Mouse (Mus musculus): Measurements from ENCODE around the gene Prkch.
A peak's percentile ranks its signal among the peaks of the same experiment; 100 is the strongest.

The Prkch gene

DNA sequence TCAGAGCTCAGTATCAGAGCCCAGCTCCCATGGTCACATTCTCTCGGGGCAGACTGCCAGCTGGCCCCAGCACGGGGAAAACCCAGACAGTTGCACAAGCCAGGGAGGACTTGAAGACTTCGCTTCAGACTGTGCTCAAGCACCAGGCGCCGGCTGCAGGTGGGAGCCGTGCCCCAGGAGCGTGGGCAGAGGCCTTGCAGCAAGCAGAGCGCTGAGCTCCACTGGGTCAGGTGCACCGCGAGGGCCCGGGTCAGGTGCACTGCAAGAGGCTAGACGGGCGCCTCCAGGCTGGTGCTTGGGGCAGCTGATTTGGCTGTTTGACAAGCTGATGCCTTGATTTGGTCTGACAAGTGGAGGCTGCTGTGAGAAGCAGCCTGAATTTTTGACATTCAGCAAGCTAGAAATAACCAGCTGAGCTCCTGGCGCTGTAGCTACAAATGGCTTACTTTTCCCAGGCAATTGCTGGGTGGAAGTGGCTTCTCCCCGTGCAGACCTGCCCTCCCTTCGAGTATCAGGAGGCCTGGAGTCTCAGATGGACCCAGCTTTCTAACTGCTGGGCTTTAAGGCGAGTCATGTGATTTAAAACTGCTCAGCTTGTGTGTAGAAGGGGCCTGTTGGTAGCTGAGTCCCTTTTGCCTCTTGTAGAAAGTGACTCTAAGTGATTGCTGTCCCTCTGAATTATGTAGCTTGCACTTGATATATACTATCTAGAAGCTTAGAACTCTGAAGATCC lies 209.7 kb downstream of the Prkch start:
- DNase-seq (ENCODE audit: low spot score in 2 of 2), result peak; percentile 37 to 46

DNA sequence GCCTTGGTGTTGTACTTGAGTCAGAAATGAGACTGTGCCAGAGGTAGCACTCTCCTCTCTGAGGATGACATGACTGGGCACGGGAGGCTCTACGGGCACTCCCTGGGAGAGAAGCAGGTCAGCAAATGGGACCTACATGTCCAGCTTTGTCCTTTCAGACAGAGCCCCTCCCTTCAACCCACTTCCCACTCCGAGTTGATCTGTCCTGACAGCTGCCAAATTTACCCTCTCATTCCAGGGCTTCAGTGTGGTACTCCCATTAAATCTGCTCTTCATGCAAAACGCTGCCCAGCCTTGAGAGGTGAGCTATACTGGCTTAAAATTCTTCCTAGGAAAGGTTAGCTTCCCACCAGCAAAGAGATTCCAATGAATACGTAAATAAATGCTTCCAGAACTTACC lies 215.1 kb downstream of the Prkch start:
- no peak for DNase-seq (ENCODE audit: low spot score in 2 of 2)

DNA sequence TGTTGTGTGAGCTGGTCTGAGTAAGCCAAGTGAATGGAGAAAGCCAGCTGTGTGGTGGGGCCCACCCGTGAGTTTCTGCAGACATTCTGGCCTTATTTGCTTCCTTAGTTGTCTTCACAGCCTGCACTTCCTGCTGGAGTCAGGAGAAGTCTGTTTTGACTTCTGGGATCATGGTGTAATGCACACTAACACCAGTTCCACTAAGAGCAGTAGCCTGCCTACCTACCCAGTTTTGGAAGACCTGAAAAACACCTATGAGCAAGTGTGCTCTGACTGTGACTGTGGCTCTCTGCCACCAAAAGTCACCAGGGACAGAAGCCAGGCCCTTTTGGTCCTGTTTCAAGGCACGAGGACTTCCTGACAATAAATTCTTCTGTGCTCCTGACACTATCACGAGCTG lies 216.3 kb downstream of the Prkch start:
- DNase-seq (ENCODE audit: low spot score in 2 of 2), result no peak

DNA sequence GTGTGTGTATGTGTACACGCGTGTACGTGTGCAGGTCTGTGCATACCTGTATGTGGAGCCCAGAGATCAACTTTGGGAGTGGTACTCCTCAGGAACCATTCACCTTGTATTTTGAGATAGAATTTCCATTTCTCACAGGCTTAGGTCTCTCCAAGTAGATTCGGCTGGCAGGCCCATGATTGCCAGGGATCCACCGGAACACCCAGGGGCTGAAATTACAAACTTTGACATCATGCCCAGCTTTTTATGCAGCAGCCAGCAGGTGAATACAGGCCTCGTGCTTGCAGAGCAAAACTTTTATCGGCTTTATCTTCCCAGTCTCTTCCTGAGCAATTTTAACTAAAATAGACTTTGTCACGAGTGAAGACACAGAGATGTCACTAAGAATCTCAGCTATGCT lies 217.2 kb downstream of the Prkch start:
- no peak for DNase-seq (ENCODE audit: low spot score in 2 of 2)

GRCm38 (mm10) chr12:73802379-73803057 lies 217.9 kb downstream of the Prkch start:
- no peak for DNase-seq (ENCODE audit: low spot score in 2 of 2)

GRCm38 (mm10) chr12:73803946-73804345 lies 219.3 kb downstream of the Prkch start:
- DNase-seq (ENCODE audit: low spot score in 2 of 2), result no peak

DNA sequence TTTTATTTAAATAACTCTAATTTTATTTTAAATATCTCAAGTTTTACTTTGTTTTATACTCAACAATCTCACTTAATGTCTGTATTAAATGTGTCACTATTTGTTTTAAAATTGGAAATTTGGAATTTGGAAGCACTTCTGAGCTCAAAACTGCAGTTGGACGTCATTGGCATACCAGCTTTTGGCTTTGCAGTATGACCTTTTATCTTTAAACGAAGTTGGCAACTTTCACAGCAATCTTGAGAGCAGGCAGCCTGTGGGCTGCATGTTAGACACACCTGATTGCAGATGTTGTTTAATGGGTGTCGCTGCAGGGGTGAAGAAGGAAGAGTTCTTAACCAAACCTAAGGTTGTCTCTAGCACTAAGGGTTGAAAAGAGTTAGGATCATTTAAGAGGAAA lies 220.9 kb downstream of the Prkch start:
- DNase-seq (ENCODE audit: low spot score in 2 of 2), result no peak

DNA sequence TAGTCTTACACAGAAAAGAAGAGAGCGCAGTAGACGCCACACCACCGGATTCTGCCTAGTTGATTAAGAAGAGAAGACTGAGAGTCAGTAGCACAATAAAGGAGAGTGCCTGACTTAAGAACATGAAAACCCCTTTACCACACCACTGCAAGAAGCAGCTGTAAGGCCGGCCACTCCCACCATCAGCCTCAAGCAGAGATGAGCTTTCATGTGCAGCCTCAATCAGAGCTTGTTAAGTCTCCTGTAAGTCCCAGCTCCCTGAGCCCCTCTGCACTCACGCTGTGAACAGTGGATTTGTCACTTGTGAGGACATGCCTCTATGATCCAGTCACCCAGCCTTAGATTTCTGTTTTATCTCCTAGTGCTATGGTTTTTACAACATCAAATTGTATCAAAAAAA lies 221.4 kb downstream of the Prkch start:
- DNase-seq (ENCODE audit: low spot score in 2 of 2), result no peak

- DNase-seq (ENCODE audit: low spot score in 2 of 2), result no peak
These were observed 222.6 kb downstream of the Prkch start for GRCm38 (mm10) chr12:73807228-73807627.

DNA sequence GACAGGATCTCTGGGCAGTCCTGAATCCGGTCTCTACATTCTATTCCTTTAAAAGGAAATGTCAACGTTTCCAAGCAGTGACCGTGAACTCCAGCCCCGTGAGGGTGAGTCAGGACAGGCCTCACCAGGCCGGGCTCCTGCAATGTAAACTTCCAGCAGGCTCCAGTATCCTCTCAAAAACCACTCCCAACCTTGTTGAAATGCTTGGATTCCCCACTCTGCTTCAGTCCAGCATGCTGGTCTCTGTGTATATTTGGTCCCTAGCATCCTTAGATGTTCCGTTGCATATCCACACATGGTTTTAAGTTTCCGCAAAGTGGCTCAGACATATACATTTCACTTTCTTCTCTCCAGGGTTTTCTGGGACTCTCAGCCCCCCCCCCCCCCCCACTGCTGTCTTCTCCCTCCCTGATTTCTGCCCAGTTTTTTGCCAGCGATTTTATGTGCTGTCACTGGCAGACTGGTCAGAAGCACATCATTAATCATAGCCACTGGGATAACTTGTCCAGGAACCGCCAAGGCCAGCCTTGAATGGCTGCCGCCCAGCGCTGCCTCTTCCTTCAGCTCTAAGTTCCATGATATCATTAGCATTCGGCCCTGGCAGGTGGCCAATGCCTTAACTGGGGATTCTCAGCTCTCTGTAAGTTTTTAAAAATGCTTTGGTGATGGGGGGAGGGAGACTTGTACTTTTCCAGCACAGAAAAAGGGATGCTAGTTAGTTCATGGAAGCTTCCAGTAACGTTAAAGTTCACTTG lies 225.6 kb downstream of the Prkch start:
- DNase-seq (ENCODE audit: low spot score in 2 of 2), result peak in 1 of 2 experiments; percentile 45

DNA sequence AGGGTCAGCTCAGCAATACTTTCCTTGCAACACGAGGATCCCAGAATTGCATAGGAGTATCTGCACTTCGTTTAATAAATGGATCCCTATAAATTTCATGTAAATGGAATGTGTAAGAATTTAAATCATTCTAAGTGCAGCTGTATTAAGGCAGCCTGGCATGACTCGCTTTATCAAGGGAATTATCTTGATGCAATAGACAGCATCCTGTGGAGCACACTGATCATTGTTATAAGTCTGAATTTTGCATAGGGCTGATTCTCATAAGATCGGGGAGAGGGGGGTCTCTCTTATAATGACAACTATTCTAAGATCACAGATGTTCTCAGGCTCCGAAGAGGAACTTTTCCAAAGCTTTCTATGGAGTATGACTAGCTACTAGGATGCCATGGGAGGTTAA lies 226.3 kb downstream of the Prkch start:
- no peak for DNase-seq (ENCODE audit: low spot score in 2 of 2)

GRCm38 (mm10) chr12:73812198-73812597 lies 227.6 kb downstream of the Prkch start:
- no peak for DNase-seq (ENCODE audit: low spot score in 2 of 2)

DNA sequence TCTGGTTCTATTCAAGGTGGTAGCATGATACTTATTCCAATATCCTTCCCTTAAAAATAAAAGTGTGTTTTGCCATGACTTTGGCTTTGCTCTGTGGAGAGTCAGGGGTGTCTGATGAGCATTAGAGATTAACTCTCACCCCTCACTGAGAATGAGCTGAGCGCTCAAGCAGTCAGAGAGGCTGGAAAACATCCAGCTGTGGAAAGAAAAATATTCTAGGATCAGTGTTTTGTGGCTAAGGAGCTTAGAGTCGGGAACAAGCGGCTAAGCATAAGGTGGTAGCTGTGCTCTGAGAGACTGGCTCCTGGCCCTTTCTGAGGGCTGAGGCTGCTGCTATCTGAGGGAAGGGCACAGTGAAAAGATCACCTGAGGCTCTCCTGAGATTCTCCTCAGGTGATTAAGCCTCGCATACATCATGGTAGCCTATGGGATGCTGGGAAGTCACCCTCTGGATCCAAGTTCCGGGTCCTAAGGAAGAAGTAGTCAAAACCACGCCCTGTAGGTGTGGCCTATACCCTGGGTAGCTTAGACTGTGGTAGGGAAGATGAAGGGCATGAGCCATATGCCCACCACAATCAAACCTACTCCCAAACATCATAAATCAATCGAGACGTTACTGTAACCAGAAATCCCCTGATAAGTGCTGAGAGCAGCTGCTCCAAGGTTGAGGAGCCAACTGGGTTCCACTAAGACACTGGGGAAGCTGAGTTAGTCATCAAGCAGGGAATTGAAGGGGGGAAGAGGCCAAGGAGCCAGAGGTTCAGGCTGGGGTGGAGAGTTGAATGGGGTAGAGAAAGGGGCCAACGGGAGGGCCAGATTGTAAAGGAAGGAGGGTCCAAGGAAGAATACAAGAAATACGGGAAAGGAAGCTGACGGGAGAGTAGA lies 228.7 kb downstream of the Prkch start:
- DNase-seq (ENCODE audit: low spot score in 2 of 2), result no peak

DNA sequence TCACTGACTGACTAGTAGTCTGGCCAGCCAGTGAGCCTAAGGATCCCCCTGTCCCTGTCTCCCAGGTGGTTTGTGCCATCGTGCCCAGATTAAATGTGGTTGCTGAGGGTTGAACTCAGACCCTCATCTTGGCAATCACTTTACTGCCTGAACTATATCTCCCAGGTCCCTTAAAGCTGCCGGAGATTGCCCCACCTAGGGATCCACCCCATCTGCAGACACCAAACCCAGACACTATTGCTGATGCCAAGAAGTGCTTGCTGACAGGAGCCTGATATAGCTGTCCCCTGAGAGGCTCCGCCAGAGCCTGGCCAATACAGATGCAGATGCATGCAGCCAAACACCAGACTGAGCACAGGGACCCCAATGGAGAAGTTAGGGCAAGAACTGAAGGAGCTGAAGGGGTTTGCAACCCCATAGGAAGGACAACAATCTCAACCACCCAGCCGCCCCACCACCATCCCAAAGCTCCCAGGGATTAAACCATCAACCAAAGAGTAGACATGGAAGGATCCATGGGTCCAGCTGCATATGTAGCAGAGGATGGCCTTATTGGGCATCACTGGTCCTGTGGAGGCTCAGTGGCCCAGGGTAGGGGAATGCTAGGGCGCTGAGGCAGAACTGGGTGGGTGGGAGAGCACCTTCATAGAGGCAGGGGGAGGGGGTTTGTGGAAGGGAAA lies 229.6 kb downstream of the Prkch start:
- no peak for DNase-seq (ENCODE audit: low spot score in 2 of 2)

DNA sequence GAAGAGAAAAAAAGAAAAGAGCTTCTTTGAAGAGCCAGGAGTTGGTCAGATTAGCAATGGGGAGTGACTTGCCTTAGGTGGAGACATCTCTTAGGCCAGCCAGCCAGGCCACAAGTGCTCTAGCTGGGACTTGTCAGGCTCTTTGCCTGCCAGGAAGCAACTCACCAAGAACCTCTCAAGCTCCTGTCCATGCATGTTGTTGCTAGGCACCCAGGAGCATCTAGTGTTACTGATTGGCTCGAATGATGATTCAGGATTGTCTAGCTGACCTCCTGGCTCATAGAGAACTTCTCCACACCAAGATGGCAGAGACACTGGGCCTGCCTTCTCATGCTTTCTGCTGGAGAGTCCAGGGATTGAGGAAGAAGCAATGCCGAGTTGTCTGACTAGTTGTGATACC lies 230.3 kb downstream of the Prkch start:
- no peak for DNase-seq (ENCODE audit: low spot score in 2 of 2)

DNA sequence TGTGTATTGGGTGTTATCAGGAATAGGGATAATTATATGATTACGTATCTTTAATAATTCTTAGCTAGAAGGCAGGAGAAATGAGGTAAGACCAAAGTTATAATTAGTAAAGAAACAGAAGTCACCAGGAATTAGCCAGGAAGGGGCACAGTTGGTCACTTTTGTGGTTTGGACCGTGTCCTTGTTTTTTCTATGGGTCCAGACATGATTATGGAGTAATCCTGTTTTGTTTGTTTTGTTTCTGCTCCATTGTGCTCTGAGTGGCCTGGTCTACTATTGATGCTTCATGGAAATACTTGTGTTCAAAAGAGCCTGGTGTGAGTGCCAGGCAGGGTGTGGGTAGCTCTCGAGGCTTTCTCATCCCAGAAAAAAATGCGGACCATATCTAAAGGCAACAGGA lies 230.9 kb downstream of the Prkch start:
- DNase-seq (ENCODE audit: low spot score in 2 of 2), result no peak

- no peak for DNase-seq (ENCODE audit: low spot score in 2 of 2)
These were observed 231.3 kb downstream of the Prkch start for GRCm38 (mm10) chr12:73815892-73816291.

GRCm38 (mm10) chr12:73816866-73817265 lies 232.3 kb downstream of the Prkch start:
- no peak for DNase-seq (ENCODE audit: low spot score in 2 of 2)

- DNase-seq (ENCODE audit: low spot score in 2 of 2), result no peak
These were observed 234.2 kb downstream of the Prkch start for GRCm38 (mm10) chr12:73818801-73819200.

- no peak for DNase-seq (ENCODE audit: low spot score in 2 of 2)
These were observed 236.6 kb downstream of the Prkch start for GRCm38 (mm10) chr12:73821176-73821575.

DNA sequence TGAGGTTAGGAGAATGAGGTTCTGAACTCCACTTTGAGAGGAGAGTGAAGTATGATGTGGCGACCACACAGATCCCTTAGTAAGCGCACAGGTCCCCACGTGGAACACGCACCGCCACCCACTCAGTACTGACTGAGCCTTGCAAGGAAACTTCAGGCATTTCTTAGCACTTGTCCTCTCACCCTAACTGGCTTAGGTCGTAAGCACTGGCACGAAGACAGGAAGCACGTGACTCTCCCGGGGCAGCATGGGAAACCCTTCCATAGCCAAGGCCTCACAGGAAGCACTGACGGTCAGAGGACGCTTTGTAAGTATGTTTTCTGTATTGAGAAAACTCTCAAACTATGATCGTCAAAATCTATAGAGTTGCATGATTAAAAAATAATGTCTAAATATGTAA lies 237.7 kb downstream of the Prkch start:
- DNase-seq (ENCODE audit: low spot score in 2 of 2), result no peak

All from frontal cortex, postnatal 10 days (tissue).